28 mouse cellular contexts compared by ENCODE assay signal in the genomic region with DNA sequence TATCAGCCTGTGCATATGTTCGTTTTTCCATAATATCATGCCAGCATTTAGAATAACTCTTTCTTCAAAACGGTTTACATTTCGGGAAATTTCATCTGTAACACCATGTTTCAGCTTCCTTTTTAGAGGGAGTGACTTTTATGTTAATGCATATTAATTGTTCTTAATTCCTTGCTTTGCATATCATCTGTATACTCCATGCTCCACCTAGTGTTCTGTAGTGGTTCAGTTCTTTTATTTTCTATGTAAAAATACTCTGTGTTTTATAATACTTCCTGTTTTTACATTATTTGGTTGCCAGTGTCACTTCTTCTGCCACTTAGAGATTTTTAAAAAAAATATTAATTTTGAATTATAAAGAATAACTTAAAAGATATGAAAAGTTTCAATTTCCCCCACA.
DNase-seq lines count a peak whose midpoint lies in the region; ATAC-seq and TF ChIP-seq lines count a peak whose summit lies in the region.
"Had no signal": no experiment of that assay in that cellular context is flagged by ENCODE, and none has a peak within 500 bp of the region (broad histone marks: within the 10 kb centered on the region; RNA-seq: fewer than 3 reads in every experiment).

No protein-coding gene starts in this region.

- no peaks in the 10 kb centered on the region for H3K9me3 ChIP-seq in lung, embryonic 14.5 days (ENCODE audit: low read depth, low read length)
- H3K9me3 ChIP-seq in lung, postnatal 0 days (ENCODE audit: low read length), result no peaks in the 10 kb centered on the region
- H3K9me3 ChIP-seq in stomach, postnatal 0 days (ENCODE audit: control insufficient read depth, low read length), result no peaks in the 10 kb centered on the region
- H3K9me3 ChIP-seq: forebrain, embryonic 10.5 days; heart, embryonic 13.5 days; hindbrain, embryonic 15.5 days; limb, embryonic 15.5 days; midbrain, embryonic 12.5 days; neural tube, embryonic 13.5 days had no signal

- TF ChIP-seq EP300 in lung, postnatal 0 days (IDR thresholded peaks at IDR 0.05), result no peak
- TF ChIP-seq EP300 in stomach, postnatal 0 days (optimal IDR thresholded peaks at IDR 0.05), result no peak

- no peaks in the 10 kb centered on the region for H3K27me3 ChIP-seq in kidney, adult 2 months (replicated peaks; ENCODE audit: control insufficient read depth, insufficient read depth, low read length)
- no peaks in the 10 kb centered on the region for H3K27me3 ChIP-seq in lung, embryonic 14.5 days (ENCODE audit: insufficient read depth, low read length)
- no peaks in the 10 kb centered on the region for H3K27me3 ChIP-seq in lung, postnatal 0 days (replicated peaks; ENCODE audit: insufficient read depth, low read length)
- no peaks in the 10 kb centered on the region for H3K27me3 ChIP-seq in stomach, postnatal 0 days (ENCODE audit: control insufficient read depth, insufficient read depth, low read length)
- H3K27me3 ChIP-seq: heart, embryonic 13.5 days; hindbrain, embryonic 15.5 days; limb, embryonic 15.5 days; midbrain, embryonic 12.5 days; neural tube, embryonic 13.5 days had no signal

- no peaks in the 10 kb centered on the region for H3K36me3 ChIP-seq in kidney, adult 2 months (ENCODE audit: control insufficient read depth, insufficient read depth, low read length)
- no peaks in the 10 kb centered on the region for H3K36me3 ChIP-seq in lung, embryonic 14.5 days (ENCODE audit: insufficient read depth)
- no peaks in the 10 kb centered on the region for H3K36me3 ChIP-seq in lung, postnatal 0 days (ENCODE audit: insufficient read depth, low read length)
- no peaks in the 10 kb centered on the region for H3K36me3 ChIP-seq in stomach, postnatal 0 days (ENCODE audit: control insufficient read depth, insufficient read depth, low read length)
- H3K36me3 ChIP-seq: forebrain, embryonic 10.5 days; heart, embryonic 13.5 days; hindbrain, embryonic 15.5 days; limb, embryonic 15.5 days; midbrain, embryonic 12.5 days; neural tube, embryonic 13.5 days had no signal

- H3K27ac ChIP-seq in kidney, adult 2 months (ENCODE audit: insufficient read depth, low read depth, low read length), result no peak overlapping the region
- H3K27ac ChIP-seq in lung, embryonic 14.5 days (ENCODE audit: low read depth), result no peak overlapping the region
- H3K27ac ChIP-seq in lung, postnatal 0 days (ENCODE audit: low read length), result no peak overlapping the region
- H3K27ac ChIP-seq in stomach, postnatal 0 days (replicated peaks), result no peak overlapping the region
- H3K27ac ChIP-seq: forebrain, embryonic 10.5 days; heart, embryonic 13.5 days; hindbrain, embryonic 15.5 days; limb, embryonic 15.5 days; midbrain, embryonic 12.5 days; neural tube, embryonic 13.5 days had no signal

- no peak for TF ChIP-seq CTCF in kidney, adult 2 months (conservative IDR thresholded peaks at IDR 0.05; ENCODE audit: insufficient read depth, insufficient read length, low read depth, low read length)
- 0 out of 2 replicates have a peak, but pooled peaks have one; percentile 3 for TF ChIP-seq CTCF in lung, embryonic 14.5 days (IDR thresholded peaks at IDR 0.05; ENCODE audit: low read depth)
- no peak for TF ChIP-seq CTCF in lung, postnatal 0 days (IDR thresholded peaks at IDR 0.05)
- peak; percentile 52 for TF ChIP-seq CTCF in stomach, postnatal 0 days (IDR thresholded peaks at IDR 0.05; ENCODE audit: low read depth)

- H3K9ac ChIP-seq in lung, embryonic 14.5 days, result no peak overlapping the region
- H3K9ac ChIP-seq in lung, postnatal 0 days (replicated peaks; ENCODE audit: low read depth), result no peak overlapping the region
- H3K9ac ChIP-seq in stomach, postnatal 0 days (ENCODE audit: low read length), result no peak overlapping the region
- H3K9ac ChIP-seq: heart, embryonic 13.5 days; hindbrain, embryonic 15.5 days; limb, embryonic 15.5 days; midbrain, embryonic 12.5 days; neural tube, embryonic 13.5 days had no signal

- H3K4me2 ChIP-seq in lung, embryonic 14.5 days, result no peak overlapping the region
- no peak overlapping the region for H3K4me2 ChIP-seq in lung, postnatal 0 days (replicated peaks; ENCODE audit: low read depth, low read length)
- no peak overlapping the region for H3K4me2 ChIP-seq in stomach, postnatal 0 days (replicated peaks; ENCODE audit: low read depth)
- H3K4me2 ChIP-seq: heart, embryonic 13.5 days; hindbrain, embryonic 15.5 days; limb, embryonic 15.5 days; midbrain, embryonic 12.5 days; neural tube, embryonic 13.5 days had no signal

- WGBS in kidney, adult 2 months, result 74% methylated on average over 3 of the region's 3 CpGs
- WGBS in lung, embryonic 14.5 days, result 73% methylated on average over 3 of the region's 3 CpGs
- WGBS in lung, postnatal 0 days, result 77% methylated on average over 3 of the region's 3 CpGs
- 77% methylated on average over 3 of the region's 3 CpGs for WGBS in stomach, postnatal 0 days

- no peak for DNase-seq in frontal cortex, postnatal 10 days (ENCODE audit: low spot score in 2 of 2)
- peak; percentile 14 for DNase-seq in kidney, adult 2 months
- no peak for DNase-seq in kidney, postnatal 4 days
- peak; percentile 8 for DNase-seq in lung, embryonic 14.5 days
- DNase-seq in lung, postnatal 0 days (ENCODE audit: low spot score), result no peak
- no peak for DNase-seq in stomach, postnatal 0 days (ENCODE audit: low spot score)
- DNase-seq: adrenal gland, postnatal 36 days; cerebellum, adult 11 months; gastrocnemius, postnatal 25 days; heart, adult 18-20 months; heart, postnatal 14 days; kidney, postnatal 10 days; left cerebral cortex, postnatal 4 days; lung, postnatal 10 days; retina, postnatal 1 day; right cerebral cortex, postnatal 25 days; spleen, adult 18-20 months; thymus, postnatal 14 days had no signal

- ATAC-seq in frontal cortex, adult (ENCODE audit: low TSS enrichment), result peak; percentile 52; the same call in 1 of the 2 replicates
- ATAC-seq in lung, embryonic 14.5 days (ENCODE audit: insufficient read depth), result no peak
- ATAC-seq in lung, postnatal 0 days, result no peak
- no peak for ATAC-seq in stomach, postnatal 0 days (ENCODE audit: low FRiP score, low TSS enrichment)
- ATAC-seq: intestine, embryonic 16.5 days; Patski had no signal

- H3K4me1 ChIP-seq in kidney, adult 2 months (ENCODE audit: control insufficient read depth, insufficient read depth, low read length), result no peaks in the 10 kb centered on the region
- no peaks in the 10 kb centered on the region for H3K4me1 ChIP-seq in lung, embryonic 14.5 days (ENCODE audit: insufficient read depth)
- no peaks in the 10 kb centered on the region for H3K4me1 ChIP-seq in lung, postnatal 0 days (ENCODE audit: insufficient read depth, low read depth, low read length)
- H3K4me1 ChIP-seq in stomach, postnatal 0 days (replicated peaks; ENCODE audit: control insufficient read depth, insufficient read depth), result no peaks in the 10 kb centered on the region
- H3K4me1 ChIP-seq: forebrain, embryonic 10.5 days; heart, embryonic 13.5 days; hindbrain, embryonic 15.5 days; limb, embryonic 15.5 days; midbrain, embryonic 12.5 days; neural tube, embryonic 13.5 days had no signal

- no peak overlapping the region for H3K4me3 ChIP-seq in kidney, adult 2 months (ENCODE audit: insufficient read depth, low read depth, low read length)
- H3K4me3 ChIP-seq in lung, embryonic 14.5 days (ENCODE audit: low read depth, low read length), result no peak overlapping the region
- no peak overlapping the region for H3K4me3 ChIP-seq in lung, postnatal 0 days (ENCODE audit: low read depth, low read length)
- H3K4me3 ChIP-seq in stomach, postnatal 0 days (ENCODE audit: low read depth, low read length), result no peak overlapping the region
- H3K4me3 ChIP-seq: forebrain, embryonic 10.5 days; heart, embryonic 13.5 days; hindbrain, embryonic 15.5 days; limb, embryonic 15.5 days; midbrain, embryonic 12.5 days; myocyte; neural tube, embryonic 13.5 days had no signal

- TF ChIP-seq POLR2A in kidney, adult 2 months (IDR thresholded peaks at IDR 0.05; ENCODE audit: low read depth, low read length), result no peak

Comparison
In these comparisons a context has a peak if more than half of its experiments do, and no peak if none do; other contexts are left out.
1. DNase-seq: peak in kidney, adult 2 months (single experiment) and lung, embryonic 14.5 days (single experiment); none in frontal cortex, postnatal 10 days (0 of 2), kidney, postnatal 4 days (0 of 2), lung, postnatal 0 days (single experiment) and stomach, postnatal 0 days (single experiment).
2. CTCF ChIP-seq: peak in lung, embryonic 14.5 days (single experiment) and stomach, postnatal 0 days (single experiment); none in kidney, adult 2 months (single experiment) and lung, postnatal 0 days (single experiment).